1 mouse cellular context compared by ENCODE assay signal in the genomic region with DNA sequence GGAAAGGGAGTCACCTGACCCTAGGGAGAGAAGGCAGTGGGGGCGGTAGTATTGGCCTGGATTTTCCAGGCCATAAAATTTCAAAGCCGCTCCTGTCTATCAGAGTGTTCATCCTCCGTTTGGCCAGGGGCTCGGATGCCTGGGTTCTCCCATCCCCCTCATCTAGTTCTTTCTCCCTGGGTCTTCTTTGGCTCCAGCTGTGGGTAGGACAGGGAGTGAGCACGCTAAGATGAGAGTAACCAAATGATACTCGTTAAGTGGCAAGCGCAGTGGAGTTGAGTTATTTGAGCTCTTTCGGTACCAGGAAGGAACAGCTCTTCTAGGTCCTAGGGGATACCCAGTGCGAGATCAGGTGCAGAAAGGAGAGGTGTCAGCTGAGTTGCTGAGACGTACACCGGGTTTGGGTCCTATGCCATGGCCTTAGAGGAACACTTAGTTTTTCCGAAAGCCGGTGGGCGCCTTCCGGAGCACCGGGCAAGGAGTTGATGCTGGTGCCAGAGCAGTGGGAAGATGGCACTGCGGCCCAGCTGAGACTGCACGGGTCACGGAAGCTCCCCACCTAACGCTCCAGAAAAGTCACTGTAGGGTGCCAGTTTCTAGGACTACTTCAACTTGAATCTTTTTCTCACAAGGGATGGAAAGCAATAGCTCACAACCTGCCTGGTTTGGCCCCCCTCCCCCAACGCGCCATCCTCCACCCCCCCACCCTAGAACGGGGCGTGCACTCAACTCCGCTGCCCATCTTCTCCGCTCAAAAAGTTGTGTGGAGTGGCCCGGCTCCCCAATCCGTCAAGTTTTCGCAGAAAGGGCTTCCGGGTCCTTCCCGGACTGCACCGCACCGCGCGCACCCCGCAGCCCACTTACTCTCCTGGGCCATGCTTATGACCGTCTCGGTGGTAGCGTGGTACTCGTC.
TF ChIP-seq lines count a peak whose summit lies in the region.

No protein-coding gene starts in this region.

TF ChIP-seq in ES-E14, 5 proteins besides CTCF, POLR2A, EP300 and RAD21:
- TF ChIP-seq ZC3H11A (IDR thresholded peaks at IDR 0.05; ENCODE audit: borderline replicate concordance, low read depth, low read length) (no peak), CHD2 (IDR thresholded peaks at IDR 0.05; ENCODE audit: low read depth, low read length) (no peak), HCFC1 (IDR thresholded peaks at IDR 0.05; ENCODE audit: borderline replicate concordance, insufficient read depth, low read length) (no peak), ZNF384 (IDR thresholded peaks at IDR 0.05; ENCODE audit: low read depth, low read length) (no peak), MAFK (IDR thresholded peaks at IDR 0.05; ENCODE audit: insufficient read depth, low read depth, low read length) (no peak)
